Mouse (Mus musculus): ENCODE measurements around the gene Ankrd11. TPM values are rescaled to one million over a fixed set of nuclear protein-coding genes. Genes with fewer than 3 reads are reported as not detected.

The Ankrd11 gene
- total RNA-seq, 2 experiments from 2014 or later = 63.7 to 73.0 TPM

DNA sequence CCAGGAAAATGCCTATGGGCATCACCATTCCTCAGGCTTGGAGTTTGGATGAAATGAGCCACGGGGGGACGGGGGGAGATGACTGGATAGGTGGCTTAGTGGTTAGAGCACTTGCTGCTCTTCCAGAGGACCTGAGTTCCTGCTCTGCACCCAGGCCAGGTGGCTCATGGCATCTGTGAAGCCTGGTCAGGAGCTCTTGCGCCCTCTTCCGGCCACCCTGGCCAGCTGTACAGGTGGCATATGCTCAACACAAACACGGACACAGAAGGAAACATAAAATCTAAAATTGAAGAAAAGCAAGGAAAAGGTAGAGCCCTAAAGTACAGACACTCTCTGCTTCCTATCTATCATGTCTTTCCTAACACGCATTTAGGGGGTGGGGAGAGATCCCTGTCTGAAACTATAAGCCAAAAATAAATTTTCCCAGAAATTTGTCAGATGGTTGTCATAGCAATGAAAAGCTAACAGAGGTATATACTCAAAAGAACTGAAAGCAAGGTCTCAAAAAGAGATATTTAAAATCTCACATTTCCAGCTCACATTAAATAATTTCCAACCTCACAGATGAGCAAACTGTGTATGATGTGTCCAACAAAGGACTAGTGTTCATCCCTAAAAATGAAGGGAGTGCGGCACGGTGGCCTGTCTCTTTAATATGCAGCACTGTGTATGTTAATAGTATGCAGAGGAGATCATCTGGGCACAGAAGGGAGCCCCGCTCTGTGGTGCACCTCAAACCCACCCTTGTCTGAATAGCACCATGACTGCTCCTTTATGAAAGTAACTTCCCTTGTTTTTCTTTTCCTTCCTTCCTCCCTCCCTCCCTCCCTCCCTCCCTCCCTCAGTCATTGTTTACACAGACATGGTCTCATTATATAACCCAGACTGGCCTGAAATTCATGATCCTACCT, 99.0 kb downstream of the Ankrd11 start:
- DNase-seq (ENCODE audit: low spot score) = no peak
- intact Hi-C loops (cut with DNase I) = no loop called here

DNA sequence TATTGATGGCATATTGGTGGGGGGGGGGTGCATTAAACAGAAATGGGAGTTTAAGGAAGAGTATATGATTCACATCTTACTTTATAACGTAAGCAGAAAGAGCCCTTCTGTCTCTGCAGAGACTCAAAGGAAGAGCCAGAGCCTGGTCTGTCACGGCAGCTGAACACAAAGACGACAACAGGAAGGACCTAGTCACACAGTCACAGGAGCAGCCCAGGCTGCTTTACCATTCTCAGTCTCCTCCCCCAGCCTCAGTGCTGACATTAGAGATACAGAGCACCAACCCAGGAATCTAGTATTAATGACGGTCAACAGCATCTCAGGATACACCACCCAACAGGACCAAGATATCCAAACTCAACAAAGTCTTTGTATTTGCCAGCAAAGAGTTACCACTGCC, 103.5 kb downstream of the Ankrd11 start:
- DNase-seq (ENCODE audit: low spot score) = no peak
- intact Hi-C loops (cut with DNase I) = loop anchor here (5.0 kb wide), 1 partner anchor 54 kb away; no protein-coding TSS in a partner anchor

DNA sequence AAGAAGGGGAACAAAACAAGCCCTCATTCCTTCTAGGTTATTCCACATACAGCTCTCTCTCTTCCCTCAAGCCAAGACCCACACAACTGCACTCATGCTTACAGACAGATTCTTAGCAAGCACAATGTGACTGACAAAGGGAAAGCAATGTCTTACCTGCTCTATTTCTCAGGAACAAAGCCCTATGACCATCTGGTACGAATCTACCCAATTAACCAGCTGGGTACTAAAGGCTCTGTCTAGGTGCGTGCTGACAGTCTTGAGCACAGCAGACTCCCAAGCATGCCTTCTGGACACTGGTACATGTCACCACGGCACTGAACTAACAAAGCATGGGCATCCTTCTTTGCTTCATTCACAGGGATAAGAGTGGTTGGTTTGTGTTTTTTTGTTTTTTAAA, 103.9 kb downstream of the Ankrd11 start:
- intact Hi-C loops (cut with DNase I) = loop anchor here (5.0 kb wide), 1 partner anchor 54 kb away; no protein-coding TSS in a partner anchor
- DNase-seq (ENCODE audit: low spot score) = no peak

DNA sequence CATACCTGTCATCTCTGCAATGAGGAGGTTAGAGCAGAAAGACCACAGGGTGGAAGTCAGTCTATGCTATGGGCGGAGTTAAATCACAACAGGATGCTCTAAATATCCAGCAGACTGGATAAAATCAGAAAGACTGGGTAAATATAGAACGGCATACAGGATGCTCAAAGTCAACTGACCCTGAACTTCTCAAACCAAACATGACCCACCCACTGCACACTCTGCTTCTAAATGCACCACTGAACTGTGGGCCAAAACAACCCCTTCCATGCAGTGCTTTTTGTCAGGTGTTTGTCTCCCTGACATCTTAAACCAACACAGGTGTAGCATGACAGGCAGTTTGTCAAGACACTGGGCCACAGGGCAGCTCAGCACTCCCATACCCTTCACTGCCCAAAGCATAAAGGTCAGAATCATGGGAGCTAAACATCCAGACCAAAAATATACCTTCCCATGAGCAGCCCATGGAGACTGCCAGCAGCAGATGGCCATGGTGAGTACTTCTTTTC, 104.5 kb downstream of the Ankrd11 start:
- no peak for DNase-seq (ENCODE audit: low spot score)
- intact Hi-C loops (cut with DNase I) = loop anchor here (5.0 kb wide), 1 partner anchor 55 kb away; no protein-coding TSS in a partner anchor

DNA sequence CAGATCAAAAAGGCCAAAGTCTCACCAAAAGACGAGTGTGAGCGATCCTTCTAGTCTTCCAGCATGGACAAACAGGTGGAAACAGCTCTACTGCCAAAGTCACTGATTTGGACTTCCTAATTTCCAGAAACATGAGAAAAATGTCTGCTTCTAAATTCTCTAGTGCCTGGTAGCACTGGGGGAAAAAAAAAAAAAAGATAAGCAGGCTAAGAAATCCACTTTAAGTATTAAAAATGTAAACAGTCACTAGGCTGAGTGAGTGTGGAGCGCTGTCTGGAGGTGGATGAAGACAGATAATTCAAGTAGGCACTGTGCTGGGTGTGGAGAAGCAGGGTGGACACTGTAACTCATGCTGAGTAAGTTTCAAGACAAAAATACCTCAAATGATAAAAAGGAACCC, 106.2 kb downstream of the Ankrd11 start:
- intact Hi-C loops (cut with DNase I) = loop anchor here (5.0 kb wide), 1 partner anchor 56 kb away; no protein-coding TSS in a partner anchor
- no peak for DNase-seq (ENCODE audit: low spot score)

DNA sequence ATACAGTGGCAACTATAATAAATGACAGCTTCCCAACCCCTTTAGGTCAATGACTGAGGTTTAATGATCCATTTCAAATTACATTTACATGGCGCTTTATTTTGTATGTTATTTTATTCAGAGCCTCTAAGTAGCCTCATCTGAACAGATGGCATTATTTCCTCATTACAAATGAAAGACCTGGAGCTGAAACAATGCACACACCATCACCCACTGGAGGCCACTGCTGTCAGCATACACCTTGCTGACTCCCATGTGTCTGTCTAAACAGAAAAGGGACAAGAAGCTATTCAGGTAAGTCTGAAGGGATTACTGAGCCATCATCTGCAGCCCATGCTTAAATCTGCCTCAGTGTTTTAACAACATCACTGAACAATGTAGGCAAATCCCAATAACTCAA, 107.0 kb downstream of the Ankrd11 start:
- DNase-seq (ENCODE audit: low spot score) = no peak
- intact Hi-C loops (cut with DNase I) = loop anchor here (5.0 kb wide), 1 partner anchor 57 kb away; no protein-coding TSS in a partner anchor

DNA sequence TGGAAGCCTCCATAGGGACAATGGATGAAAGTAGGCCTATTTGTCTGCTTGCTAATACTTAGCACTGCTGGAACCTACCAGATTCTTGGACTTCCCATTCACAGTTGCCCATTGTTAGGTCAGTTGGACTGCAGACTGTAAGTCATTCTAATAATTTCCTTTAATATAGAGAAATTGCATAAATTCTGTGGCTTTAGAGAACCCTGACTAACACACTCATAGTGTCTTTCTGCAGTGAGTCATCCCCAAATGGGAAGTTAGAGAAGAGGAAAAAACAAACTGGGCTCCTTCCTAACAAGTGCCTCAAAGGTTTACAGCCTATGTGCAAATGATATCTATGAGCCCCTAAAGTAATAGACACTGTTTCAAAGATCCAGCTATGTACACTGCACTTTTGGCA, 108.1 kb downstream of the Ankrd11 start:
- intact Hi-C loops (cut with DNase I) = no loop called here
- no peak for DNase-seq (ENCODE audit: low spot score)

DNA sequence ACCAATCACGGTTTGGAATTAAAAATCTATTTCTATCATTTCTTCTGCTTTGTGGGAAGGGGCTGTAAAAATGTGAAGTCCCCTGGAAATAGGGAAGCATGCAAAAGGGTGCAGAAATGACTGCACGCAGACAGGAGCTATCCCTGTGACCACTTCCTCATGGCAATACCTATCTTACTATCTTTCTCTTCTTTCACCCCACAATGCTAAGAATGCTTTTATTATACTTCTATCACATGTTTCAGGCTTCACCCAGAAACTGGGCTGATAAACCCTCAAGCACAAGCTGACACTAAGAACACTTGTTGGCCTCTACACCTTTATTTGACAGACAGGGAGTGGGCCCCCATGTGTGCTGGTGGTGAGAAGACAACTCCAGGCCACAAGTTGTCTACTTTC, 109.5 kb downstream of the Ankrd11 start:
- DNase-seq (ENCODE audit: low spot score) = no peak
- intact Hi-C loops (cut with DNase I) = no loop called here

DNA sequence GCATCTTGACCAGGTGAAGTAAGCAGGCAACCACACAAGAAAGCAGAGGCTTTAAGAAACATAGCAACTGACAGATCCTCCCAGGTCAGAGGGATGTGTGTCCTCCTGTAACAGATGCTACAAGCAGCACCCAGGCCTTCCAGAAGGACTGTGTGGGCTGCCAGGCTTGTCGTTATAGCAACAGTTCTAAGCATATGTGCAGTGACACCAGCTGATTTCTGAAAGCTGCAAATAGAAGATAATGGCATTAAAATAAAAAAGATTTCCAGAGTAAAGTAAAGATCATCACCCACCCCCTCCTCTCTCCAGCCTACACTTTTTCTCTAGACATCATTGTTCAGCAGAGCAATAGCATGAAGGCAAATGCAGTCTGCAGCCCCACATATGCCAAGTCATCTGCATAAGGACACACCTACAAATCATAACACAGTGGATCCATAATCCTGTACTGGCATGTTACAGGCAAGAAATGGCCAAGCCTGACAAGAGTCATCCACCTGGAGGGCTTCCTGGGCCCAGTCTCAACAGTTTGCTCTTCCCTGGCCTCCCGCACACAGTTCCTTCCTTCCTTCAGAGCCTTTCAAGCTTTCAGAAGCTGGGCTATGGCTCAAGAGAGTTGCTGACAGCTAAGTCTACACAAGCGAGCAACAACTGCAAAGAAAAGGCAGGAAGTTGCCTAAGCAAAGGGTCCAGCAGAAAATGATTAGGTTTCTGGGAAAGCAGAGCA, 110.1 kb downstream of the Ankrd11 start:
- intact Hi-C loops (cut with DNase I) = no loop called here
- no peak for DNase-seq (ENCODE audit: low spot score)

DNA sequence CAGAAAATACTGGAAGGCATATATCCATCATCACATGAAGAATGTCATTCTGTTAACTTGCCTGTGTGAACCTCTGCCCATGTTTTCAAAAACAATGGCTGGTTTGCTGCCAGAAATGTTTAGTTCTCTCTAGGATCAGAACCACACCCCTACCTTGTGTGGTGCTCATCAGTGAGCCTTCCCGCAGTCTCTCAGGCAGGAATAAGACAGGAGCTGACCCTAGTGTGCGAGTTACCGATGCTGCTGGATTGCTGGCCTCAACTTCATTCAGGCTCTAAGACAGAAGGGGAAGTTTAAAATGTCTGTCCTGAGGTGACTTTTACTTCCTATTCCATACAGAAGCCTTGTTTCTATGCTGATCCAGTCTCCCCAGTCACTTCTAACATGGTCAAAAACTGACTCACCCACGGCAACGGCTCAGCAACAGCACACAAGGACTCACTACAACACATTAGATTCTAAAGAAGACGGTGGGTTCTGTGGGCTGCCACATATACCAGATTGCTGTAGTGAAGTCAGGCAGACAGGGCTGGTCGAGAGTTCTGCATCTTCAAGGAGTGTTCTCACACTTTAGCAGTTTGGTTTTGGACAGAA, 113.3 kb downstream of the Ankrd11 start:
- intact Hi-C loops (cut with DNase I) = loop anchor here (5.0 kb wide), 1 partner anchor 114 kb away; the partner anchor contains the start of gene Ankrd11
- DNase-seq (ENCODE audit: low spot score) = no peak

DNA sequence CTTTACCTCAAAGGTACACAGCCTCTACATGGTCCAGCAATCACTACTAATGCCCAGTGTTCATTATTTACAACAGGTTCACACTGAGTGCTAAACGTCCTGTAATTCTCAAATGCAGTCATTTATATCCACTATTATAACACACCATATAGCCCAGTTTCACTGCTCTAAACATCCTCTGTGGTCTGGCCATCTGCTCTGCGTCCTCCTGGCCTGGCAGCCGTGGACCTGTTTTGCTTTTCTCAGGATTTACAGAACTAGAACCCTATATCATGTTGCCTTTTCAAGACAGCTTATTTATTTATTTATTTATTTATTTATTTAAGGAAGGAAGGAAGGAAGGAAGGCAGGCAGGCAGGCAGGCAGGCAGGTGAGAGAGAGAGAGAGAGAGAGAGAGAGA, 114.2 kb downstream of the Ankrd11 start:
- DNase-seq (ENCODE audit: low spot score) = no peak
- intact Hi-C loops (cut with DNase I) = loop anchor here (5.0 kb wide), 1 partner anchor 114 kb away; the partner anchor contains the start of gene Ankrd11

DNA sequence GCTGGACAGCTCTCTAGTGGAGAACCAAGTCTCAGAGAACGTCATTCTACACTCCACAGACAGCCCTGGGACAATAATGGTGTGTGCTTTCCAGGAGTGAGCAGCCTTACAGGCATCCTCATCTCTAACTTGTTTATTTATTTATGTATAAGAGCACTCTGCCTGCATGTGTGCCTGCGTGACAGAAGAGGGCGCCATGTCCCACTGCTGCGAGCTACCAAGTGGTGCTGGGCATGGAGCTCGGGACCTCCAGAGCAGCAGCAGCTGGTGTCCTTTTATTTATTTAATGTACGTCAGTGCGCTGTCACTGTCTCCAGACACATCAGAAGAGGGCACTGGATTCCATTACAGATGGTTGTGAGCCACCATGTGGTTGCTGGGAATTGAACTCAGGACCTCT, 115.3 kb downstream of the Ankrd11 start:
- no peak for DNase-seq (ENCODE audit: low spot score)
- intact Hi-C loops (cut with DNase I) = loop anchor here (5.0 kb wide), 1 partner anchor 116 kb away; the partner anchor contains the start of gene Ankrd11

DNA sequence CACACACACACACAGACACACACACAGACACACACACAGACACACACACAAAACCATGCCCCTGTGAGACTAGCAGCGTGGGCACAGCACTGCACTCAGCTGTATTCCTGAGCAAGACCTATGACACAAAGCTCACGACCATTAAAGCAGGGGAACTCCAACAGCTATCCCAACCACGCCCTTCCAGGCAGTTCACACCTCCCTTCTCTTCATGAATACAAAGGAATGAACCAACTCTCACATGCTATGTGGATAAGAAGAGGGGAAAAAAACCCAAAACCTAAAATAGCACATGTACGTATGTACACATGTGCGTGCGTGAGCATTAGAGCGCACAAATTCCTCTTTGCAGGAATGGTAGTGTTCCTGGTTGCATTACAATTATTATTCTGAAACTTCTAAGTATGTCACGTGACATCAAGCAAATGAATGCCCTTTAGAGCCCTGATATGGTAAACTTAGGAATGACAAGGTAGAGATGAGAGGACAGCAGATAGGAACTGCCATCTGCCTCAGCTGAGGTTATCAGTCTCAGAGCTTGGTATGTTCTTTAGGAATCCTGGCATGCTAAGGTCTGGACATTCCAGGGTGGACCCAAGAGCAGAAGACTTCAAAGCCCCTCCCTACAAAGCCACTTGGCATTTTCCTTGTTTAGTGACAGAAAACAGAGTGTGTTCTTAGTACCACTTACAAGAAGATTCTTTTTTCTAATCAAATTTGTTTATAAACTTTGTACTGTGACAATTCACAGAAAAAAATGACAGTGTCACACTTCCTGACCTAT, 115.9 kb downstream of the Ankrd11 start:
- no peak for DNase-seq (ENCODE audit: low spot score)
- intact Hi-C loops (cut with DNase I) = loop anchor here (5.0 kb wide), 1 partner anchor 116 kb away; the partner anchor contains the start of gene Ankrd11

DNA sequence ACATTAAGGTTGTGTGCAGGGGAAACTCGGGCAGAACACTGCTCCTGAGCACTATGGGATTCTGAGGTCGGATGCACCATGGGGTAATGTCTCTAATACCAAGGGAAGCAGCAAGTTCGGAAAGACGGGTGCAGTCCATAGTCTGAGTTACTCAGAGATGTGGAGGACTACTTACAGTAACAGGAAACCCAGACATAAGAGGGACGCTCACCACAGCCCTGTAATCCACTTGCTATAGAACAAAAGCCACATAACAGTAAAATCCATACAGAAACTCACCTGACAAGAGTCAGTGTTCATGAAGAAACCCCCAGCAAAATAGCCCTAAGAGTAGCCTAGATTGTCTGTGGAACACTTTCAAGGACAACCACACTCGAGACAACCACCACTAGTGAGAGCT, 118.0 kb downstream of the Ankrd11 start:
- no peak for DNase-seq (ENCODE audit: low spot score)
- intact Hi-C loops (cut with DNase I) = loop anchor here (5.0 kb wide), 1 partner anchor 33 kb away; no protein-coding TSS in a partner anchor

DNA sequence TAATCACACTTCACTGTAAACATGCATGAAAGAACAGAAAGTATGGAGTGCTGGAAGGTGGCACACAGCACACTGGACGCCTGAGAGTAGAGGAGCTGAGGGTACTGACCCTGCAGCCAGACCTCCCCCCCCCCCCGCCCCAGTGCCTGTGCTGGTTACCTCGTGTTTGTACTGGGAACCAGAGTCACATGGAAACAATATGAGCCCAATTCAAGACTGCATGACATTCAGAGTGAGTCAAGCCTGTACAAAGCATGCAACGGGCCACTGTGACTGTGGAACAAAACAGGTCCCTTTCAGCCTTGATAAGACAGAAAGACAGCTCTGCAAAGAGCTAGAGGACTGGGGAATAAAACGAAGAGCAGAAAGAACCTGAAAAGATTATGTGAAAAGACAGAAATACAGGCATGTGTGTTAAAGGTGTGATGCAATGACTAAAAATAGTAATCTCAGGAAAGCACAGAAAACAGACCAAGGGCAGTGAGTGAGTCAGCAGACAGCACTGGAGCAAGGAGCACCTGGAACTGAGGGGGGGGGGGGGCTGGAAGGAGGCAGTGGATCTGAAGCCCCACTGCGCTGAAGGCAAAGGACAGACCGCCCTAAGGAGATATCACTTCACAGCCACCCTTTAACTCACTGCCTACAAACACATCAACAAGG, 118.5 kb downstream of the Ankrd11 start:
- intact Hi-C loops (cut with DNase I) = loop anchor here (5.0 kb wide), 1 partner anchor 34 kb away; no protein-coding TSS in a partner anchor
- DNase-seq (ENCODE audit: low spot score) = no peak

DNA sequence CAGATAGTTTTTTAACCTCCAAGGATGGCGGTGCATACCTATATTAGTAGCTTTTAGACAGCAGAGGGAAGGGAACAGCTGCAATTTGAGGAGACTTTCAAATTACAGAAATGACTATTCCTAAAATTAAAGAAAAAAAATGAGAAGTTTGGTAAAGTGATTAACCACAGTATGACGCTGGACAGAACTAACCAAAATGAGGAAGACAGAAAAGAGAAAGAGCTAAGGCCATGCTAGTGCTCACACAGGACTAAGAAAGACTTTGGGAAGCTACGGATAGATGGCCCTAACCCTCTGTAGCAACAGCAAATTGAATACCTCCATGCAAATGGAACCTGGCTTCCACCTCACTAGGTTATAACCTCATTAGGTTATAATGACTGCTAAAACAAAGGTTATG, 119.1 kb downstream of the Ankrd11 start:
- no peak for DNase-seq (ENCODE audit: low spot score)
- intact Hi-C loops (cut with DNase I) = loop anchor here (5.0 kb wide), 1 partner anchor 34 kb away; no protein-coding TSS in a partner anchor

DNA sequence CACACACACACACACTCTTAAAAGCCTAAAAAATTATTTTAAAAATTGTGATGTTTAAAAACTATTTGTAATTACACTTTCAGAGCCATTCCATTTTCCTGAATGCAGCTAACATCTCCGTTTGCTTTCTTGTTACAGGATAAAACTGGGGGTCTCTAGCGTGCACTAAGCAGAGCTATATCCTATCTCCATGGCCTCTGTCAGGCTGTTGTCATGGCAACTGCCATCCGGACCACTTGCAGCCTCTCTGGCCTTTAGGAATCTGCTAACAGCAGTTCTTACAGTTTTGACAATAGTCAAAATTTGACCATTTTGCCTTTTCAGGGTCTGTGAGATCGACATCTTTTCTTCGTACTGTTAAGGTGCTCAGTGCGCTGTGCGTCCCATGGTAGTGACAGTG, 121.2 kb downstream of the Ankrd11 start:
- intact Hi-C loops (cut with DNase I) = loop anchor here (5.0 kb wide), 1 partner anchor 36 kb away; no protein-coding TSS in a partner anchor
- DNase-seq (ENCODE audit: low spot score) = no peak

DNA sequence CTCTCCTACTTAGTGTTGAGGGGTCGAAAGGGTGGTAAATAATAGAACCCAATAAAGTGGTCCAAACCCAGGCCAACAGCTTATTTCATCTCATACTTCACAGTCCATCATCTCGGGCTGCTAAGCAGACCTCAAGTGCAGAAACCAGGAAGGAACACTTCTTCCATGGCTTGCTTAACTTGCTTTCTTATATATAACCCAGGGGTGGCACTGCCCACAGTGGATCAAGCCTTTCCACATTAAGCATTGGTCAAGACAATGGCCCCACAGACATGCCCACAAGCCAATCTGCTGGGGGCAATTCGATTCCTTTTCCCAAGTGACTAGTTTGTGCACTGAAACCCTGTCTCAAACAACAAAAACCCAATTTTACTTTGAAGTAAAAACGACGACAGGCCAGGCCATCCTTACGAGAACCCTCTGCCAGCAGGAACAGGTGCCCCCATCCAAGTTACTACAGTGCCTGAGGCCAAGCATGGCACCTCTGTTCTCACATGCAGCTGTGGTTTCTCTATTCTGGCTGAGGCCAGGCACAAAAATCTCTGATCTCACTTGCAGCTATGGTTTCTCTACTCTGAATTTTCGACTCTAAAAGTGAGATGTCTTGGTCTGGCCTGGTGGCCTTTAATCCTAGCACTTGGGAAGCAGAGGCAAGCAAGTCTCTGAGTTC, 123.5 kb downstream of the Ankrd11 start:
- DNase-seq (ENCODE audit: low spot score) = no peak
- intact Hi-C loops (cut with DNase I) = no loop called here

Measured in heart, postnatal 25 days (tissue).